Mouse (Mus musculus): ENCODE data around the gene Tac4. TPM values are rescaled to one million over a fixed set of nuclear protein-coding genes. Genes with fewer than 3 reads are reported as not detected.

Tac4 gene
- polyA plus RNA-seq, 1 experiment from 2014 or later: 0.13 TPM

DNA sequence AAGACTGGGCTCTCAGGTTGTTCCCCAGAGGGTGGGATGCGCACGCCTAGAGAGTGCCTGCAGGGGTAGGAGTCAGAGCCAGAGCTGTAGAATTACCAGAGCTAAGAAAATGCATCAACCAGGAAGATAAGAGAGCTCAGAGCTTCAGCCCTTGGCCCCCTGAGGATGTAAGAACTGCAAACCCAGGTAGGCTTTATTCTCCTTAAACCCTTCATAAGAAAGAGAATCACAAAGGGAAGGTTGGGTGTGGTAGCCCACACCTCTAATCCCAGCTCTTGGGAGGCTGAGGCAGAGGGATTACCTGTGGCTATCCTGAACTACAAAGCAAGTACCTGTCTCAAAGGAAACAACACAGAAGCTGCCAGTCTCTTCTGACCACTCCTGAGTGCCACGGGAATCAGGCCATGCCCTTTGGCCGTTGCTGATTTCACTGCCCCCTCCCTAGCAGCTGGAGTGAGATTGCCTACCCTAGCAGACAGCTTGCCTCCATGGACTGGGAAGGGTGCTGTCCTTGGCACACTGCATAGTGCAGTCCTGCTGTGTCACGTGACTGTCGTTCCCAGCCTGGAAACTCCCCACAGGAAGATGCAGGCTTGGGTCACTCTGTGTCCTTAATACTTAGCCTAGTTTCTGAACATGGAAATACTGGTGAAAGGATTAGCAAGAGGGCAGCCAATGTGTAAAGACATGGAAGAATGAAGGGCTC is 5.4 kb downstream of the Tac4 start:
- Histone ChIP-seq H3K27me3 (ENCODE audit: control insufficient read depth, insufficient read depth, low read length) (no peaks in the 10 kb centered on the region), H3K4me3 (ENCODE audit: low read depth, low read length) (no peak overlapping the region), H3K9ac (ENCODE audit: low read depth, low read length) (no peak overlapping the region), H3K4me1 (ENCODE audit: control insufficient read depth, insufficient read depth, low read length) (peaks cover 7% of the 10 kb centered on the region; the same call in 1 of the 2 replicates), H3K36me3 (ENCODE audit: control insufficient read depth, insufficient read depth, low read length) (peaks cover 19% of the 10 kb centered on the region), H3K9me3 (replicated peaks; ENCODE audit: control insufficient read depth, low read length) (no peaks in the 10 kb centered on the region), H3K27ac (ENCODE audit: low read depth, low read length) (no peak overlapping the region), H3K4me2 (no peak overlapping the region)
- ATAC-seq (replicated peaks; ENCODE audit: insufficient number of reproducible peaks, low FRiP score, low TSS enrichment): no peak
- WGBS (ENCODE audit: insufficient replicate concordance): 47% methylated on average over 6 of the region's 6 CpGs

DNA sequence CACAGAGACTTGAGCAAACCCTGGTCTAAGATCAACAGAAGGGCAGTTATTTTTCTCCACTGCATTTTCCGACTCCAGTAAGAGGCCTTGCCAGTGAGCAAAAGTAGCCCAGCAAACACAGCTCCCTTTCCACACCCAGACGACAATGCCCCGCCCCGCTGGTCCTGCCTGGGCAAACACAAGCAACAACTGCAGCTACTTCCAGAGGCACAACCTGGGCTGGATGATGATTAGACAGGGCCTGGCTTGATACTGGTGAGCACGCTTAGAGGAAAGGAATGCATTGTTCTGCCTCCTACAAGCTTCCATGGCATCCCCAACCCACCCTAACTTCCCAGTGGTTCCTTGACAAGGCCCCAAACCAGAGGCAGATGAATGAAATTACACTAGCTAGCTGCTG is 12.3 kb downstream of the Tac4 start:
- no peak overlapping the region for H3K4me3 ChIP-seq (ENCODE audit: low read depth, low read length)
- 82% methylated on average over 5 of the region's 5 CpGs for WGBS (ENCODE audit: insufficient replicate concordance)
- H3K4me2 ChIP-seq: no peak overlapping the region
- ATAC-seq (replicated peaks; ENCODE audit: insufficient number of reproducible peaks, low FRiP score, low TSS enrichment): no peak
- no peak overlapping the region for H3K9ac ChIP-seq (ENCODE audit: low read depth, low read length)
- peaks cover 66% of the 10 kb centered on the region for H3K36me3 ChIP-seq (ENCODE audit: control insufficient read depth, insufficient read depth, low read length)
- H3K4me1 ChIP-seq (ENCODE audit: control insufficient read depth, insufficient read depth, low read length): no peaks in the 10 kb centered on the region
- H3K9me3 ChIP-seq (replicated peaks; ENCODE audit: control insufficient read depth, low read length): no peaks in the 10 kb centered on the region
- H3K27me3 ChIP-seq (ENCODE audit: control insufficient read depth, insufficient read depth, low read length): no peaks in the 10 kb centered on the region
- 0 out of 2 replicates have a peak overlapping the region, but pooled peaks have one; percentile 15 for H3K27ac ChIP-seq (ENCODE audit: low read depth, low read length)

GRCm38 (mm10) chr11:95274613-95275012 is 13.3 kb downstream of the Tac4 start:
- no peaks in the 10 kb centered on the region for H3K4me1 ChIP-seq (ENCODE audit: control insufficient read depth, insufficient read depth, low read length)
- no peak for ATAC-seq (replicated peaks; ENCODE audit: insufficient number of reproducible peaks, low FRiP score, low TSS enrichment)
- peaks cover 72% of the 10 kb centered on the region for H3K36me3 ChIP-seq (ENCODE audit: control insufficient read depth, insufficient read depth, low read length)
- H3K27me3 ChIP-seq (ENCODE audit: control insufficient read depth, insufficient read depth, low read length): no peaks in the 10 kb centered on the region
- H3K4me3 ChIP-seq (ENCODE audit: low read depth, low read length): no peak overlapping the region
- H3K9ac ChIP-seq (ENCODE audit: low read depth, low read length): no peak overlapping the region
- WGBS (ENCODE audit: insufficient replicate concordance): 55% methylated on average over 3 of the region's 3 CpGs
- no peak overlapping the region for H3K4me2 ChIP-seq
- H3K27ac ChIP-seq (ENCODE audit: low read depth, low read length): no peak overlapping the region
- H3K9me3 ChIP-seq (replicated peaks; ENCODE audit: control insufficient read depth, low read length): no peaks in the 10 kb centered on the region

DNA sequence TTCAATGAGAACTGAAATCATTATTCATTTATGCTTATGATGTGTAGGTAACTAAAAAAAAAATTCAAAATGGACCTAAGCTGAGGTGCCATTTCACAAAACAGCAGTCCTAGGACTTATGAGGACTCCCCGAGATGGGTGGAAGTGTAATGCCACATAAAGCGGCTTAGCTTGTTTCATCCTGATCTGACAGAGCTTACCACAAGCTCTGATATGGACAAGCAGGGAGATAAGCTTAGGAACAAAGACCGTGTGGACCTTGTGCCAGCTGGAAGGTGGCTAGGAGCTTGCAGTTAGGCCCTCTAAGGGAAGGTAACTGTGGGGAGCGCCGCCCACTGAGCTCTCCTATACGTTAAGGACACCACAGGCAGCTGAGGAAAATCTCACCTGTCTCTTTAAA is 14.7 kb downstream of the Tac4 start:
- no peaks in the 10 kb centered on the region for H3K4me1 ChIP-seq (ENCODE audit: control insufficient read depth, insufficient read depth, low read length)
- H3K27me3 ChIP-seq (ENCODE audit: control insufficient read depth, insufficient read depth, low read length): no peaks in the 10 kb centered on the region
- no peak overlapping the region for H3K27ac ChIP-seq (ENCODE audit: low read depth, low read length)
- peaks cover 72% of the 10 kb centered on the region for H3K36me3 ChIP-seq (ENCODE audit: control insufficient read depth, insufficient read depth, low read length)
- H3K9ac ChIP-seq (ENCODE audit: low read depth, low read length): no peak overlapping the region
- no peak for ATAC-seq (replicated peaks; ENCODE audit: insufficient number of reproducible peaks, low FRiP score, low TSS enrichment)
- H3K9me3 ChIP-seq (replicated peaks; ENCODE audit: control insufficient read depth, low read length): no peaks in the 10 kb centered on the region
- H3K4me2 ChIP-seq: no peak overlapping the region
- H3K4me3 ChIP-seq (ENCODE audit: low read depth, low read length): no peak overlapping the region
- WGBS (ENCODE audit: insufficient replicate concordance): 83% methylated on average over 6 of the region's 6 CpGs

DNA sequence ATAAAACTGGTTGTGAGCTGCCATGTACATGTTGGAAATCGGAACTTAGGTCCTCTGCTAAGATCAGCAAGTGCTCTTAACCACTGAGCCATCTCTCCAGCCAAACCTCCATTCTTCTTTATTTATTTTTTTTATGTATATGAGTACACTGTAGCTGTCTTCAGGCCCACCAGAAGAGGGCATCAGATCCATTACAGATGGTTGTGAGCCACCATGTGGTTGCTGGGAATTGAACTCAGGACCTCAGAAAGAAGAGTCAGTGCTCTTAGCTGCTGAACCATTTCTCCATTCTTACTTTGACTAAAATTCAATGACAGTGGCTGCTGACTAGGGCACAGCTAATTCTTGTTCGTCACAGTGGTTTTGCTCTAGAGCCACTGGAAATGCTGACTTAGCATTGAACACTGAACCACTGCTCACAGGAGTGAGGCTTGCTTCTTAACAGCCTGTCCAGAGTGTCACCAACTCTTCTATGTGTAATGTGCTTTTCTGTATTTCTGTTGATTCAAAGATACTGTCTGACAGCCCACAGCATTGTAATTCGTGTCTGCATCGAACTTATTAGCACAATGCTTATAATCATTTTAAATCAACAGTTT is 17.8 kb downstream of the Tac4 start:
- ATAC-seq (replicated peaks; ENCODE audit: insufficient number of reproducible peaks, low FRiP score, low TSS enrichment): no peak
- Histone ChIP-seq H3K4me1 (ENCODE audit: control insufficient read depth, insufficient read depth, low read length) (no peaks in the 10 kb centered on the region), H3K4me3 (ENCODE audit: low read depth, low read length) (no peak overlapping the region), H3K27ac (ENCODE audit: low read depth, low read length) (no peak overlapping the region), H3K36me3 (ENCODE audit: control insufficient read depth, insufficient read depth, low read length) (peaks cover 76% of the 10 kb centered on the region), H3K9ac (ENCODE audit: low read depth, low read length) (no peak overlapping the region), H3K4me2 (no peak overlapping the region), H3K9me3 (replicated peaks; ENCODE audit: control insufficient read depth, low read length) (no peaks in the 10 kb centered on the region), H3K27me3 (ENCODE audit: control insufficient read depth, insufficient read depth, low read length) (no peaks in the 10 kb centered on the region)
- whole genome bisulfite sequencing (ENCODE audit: insufficient replicate concordance): 88% methylated on average over 4 of the region's 4 CpGs

GRCm38 (mm10) chr11:95282331-95282730 is 21.0 kb downstream of the Tac4 start:
- no peaks in the 10 kb centered on the region for H3K4me1 ChIP-seq (ENCODE audit: control insufficient read depth, insufficient read depth, low read length)
- no peak overlapping the region for H3K4me2 ChIP-seq
- no peak overlapping the region for H3K4me3 ChIP-seq (ENCODE audit: low read depth, low read length)
- ATAC-seq (replicated peaks; ENCODE audit: insufficient number of reproducible peaks, low FRiP score, low TSS enrichment): no peak
- H3K9ac ChIP-seq (ENCODE audit: low read depth, low read length): no peak overlapping the region
- WGBS (ENCODE audit: insufficient replicate concordance): 97% methylated on average over 5 of the region's 5 CpGs
- H3K36me3 ChIP-seq (ENCODE audit: control insufficient read depth, insufficient read depth, low read length): peaks cover 60% of the 10 kb centered on the region
- no peaks in the 10 kb centered on the region for H3K9me3 ChIP-seq (replicated peaks; ENCODE audit: control insufficient read depth, low read length)
- no peaks in the 10 kb centered on the region for H3K27me3 ChIP-seq (ENCODE audit: control insufficient read depth, insufficient read depth, low read length)
- H3K27ac ChIP-seq (ENCODE audit: low read depth, low read length): no peak overlapping the region

DNA sequence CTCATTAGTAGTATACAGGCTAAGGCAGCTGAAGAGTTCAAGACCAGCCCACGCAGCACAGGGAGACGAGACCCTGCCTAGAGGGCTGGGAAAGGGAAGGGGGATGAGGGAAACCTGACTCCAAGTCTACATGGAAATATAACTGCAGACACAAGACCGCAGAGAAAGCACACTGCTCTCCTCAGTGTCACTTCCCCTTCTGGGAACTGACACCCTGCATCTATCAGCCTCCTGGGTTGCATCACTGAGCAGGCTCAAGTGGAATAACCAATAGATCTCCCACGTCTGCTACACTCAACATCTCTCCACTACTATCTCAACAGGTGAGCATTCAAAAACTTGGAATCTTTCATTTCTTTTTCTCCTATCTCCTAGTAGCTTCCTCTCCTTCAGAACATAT is 30.7 kb downstream of the Tac4 start:
- Histone ChIP-seq H3K9me3 (replicated peaks; ENCODE audit: control insufficient read depth, low read length) (no peaks in the 10 kb centered on the region), H3K4me3 (ENCODE audit: low read depth, low read length) (no peak overlapping the region), H3K9ac (ENCODE audit: low read depth, low read length) (no peak overlapping the region), H3K27ac (ENCODE audit: low read depth, low read length) (no peak overlapping the region), H3K4me2 (no peak overlapping the region), H3K36me3 (ENCODE audit: control insufficient read depth, insufficient read depth, low read length) (peaks cover 28% of the 10 kb centered on the region), H3K27me3 (ENCODE audit: control insufficient read depth, insufficient read depth, low read length) (no peaks in the 10 kb centered on the region), H3K4me1 (ENCODE audit: control insufficient read depth, insufficient read depth, low read length) (no peaks in the 10 kb centered on the region)
- WGBS (ENCODE audit: insufficient replicate concordance): 82% methylated on average over 4 of the region's 4 CpGs
- ATAC-seq (replicated peaks; ENCODE audit: insufficient number of reproducible peaks, low FRiP score, low TSS enrichment): no peak

DNA sequence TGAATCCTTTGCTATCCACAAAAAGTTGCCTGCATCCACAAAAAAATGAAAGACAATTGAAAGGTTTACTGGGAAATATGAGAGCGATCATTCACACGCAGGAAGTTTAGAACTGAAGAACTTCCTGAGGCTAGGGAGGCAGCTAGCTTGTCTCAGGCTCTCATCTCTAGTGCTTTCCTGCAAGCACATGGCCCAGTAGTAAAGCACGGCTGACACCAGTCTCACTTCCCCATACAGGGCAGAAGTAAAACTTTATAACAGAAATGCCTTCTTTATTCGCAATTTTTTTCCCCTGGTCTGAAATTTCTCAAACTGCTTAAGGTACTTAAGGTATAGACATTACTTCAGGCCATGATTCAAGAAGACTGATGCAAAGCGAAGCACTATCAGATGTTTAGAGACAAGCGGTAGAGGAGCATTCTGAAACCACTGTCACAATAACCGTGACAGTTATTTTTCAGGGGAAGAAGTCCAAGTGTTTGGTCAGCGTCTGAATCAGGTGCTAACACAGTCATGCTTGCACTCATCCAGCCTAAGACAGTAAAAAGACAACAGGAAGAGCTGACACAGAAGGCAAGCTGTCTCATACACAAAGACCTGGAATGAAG is 31.8 kb downstream of the Tac4 start:
- no peaks in the 10 kb centered on the region for H3K9me3 ChIP-seq (replicated peaks; ENCODE audit: control insufficient read depth, low read length)
- H3K36me3 ChIP-seq (ENCODE audit: control insufficient read depth, insufficient read depth, low read length): peaks cover 30% of the 10 kb centered on the region
- no peak overlapping the region for H3K27ac ChIP-seq (ENCODE audit: low read depth, low read length)
- 83% methylated on average over 8 of the region's 8 CpGs for WGBS (ENCODE audit: insufficient replicate concordance)
- H3K27me3 ChIP-seq (ENCODE audit: control insufficient read depth, insufficient read depth, low read length): no peaks in the 10 kb centered on the region
- no peak for ATAC-seq (replicated peaks; ENCODE audit: insufficient number of reproducible peaks, low FRiP score, low TSS enrichment)
- H3K9ac ChIP-seq (ENCODE audit: low read depth, low read length): no peak overlapping the region
- no peaks in the 10 kb centered on the region for H3K4me1 ChIP-seq (ENCODE audit: control insufficient read depth, insufficient read depth, low read length)
- no peak overlapping the region for H3K4me2 ChIP-seq
- no peak overlapping the region for H3K4me3 ChIP-seq (ENCODE audit: low read depth, low read length)

All from heart, embryonic 11.5 days (tissue).